Mouse (Mus musculus): ENCODE results near the gene Gm4847.

DNA sequence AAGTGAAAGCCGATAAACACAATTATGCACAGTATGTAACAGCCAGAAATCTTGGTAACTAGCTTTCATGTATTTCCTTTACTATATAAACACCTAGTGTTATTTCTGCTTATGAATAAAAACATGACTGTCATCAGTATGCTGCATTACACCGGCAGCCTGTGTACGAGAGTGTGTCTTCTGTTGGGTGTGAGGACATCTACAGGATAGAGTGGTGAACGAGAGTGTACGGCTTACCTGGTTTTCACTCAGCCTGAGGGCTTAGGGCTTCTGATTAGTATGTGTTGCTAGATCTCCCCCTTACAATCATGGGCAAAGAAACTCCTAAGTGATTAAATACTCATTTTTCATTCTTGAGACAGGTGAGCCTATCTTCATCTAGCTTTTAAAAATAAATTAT, 21.8 kb upstream of the Gm4847 start:
- TF ChIP-seq CTCF (IDR thresholded peaks at IDR 0.05; ENCODE audit: insufficient read depth, low read length) (no peak), POLR2A (IDR thresholded peaks at IDR 0.05; ENCODE audit: borderline replicate concordance, extremely low read depth, low read depth, low read length) (no peak)
